Mouse (Mus musculus) hindbrain, embryonic 16.5 days (tissue): ENCODE data around the gene Cenpi. TPM values are rescaled to one million over a fixed set of nuclear protein-coding genes. Genes with fewer than 3 reads are reported as not detected.

Experiments
- ATAC-seq: fragments of 200-750 bp; cut with Nextera tagmentation; 2 replicates; pipeline ENCODE4 v1.8.0; 2017; ENCODE audit warnings: moderate TSS enrichment, moderate library complexity
- H3K27ac ChIP-seq: fragments of 300-500 bp; sonication (generic); 2 replicates; pipeline ENCODE4 v1.5.1; 2014; ENCODE audit warnings: low read depth, mild to moderate bottlenecking, control low read depth, low read length, moderate library complexity
- H3K27me3 ChIP-seq: fragments of 300-500 bp; sonication (generic); replicated peaks from 2 replicates; pipeline ENCODE4 v1.6.1; 2014; ENCODE audit warnings: low read length; ENCODE audit not compliant: control insufficient read depth, insufficient read depth
- H3K36me3 ChIP-seq: fragments of 300-500 bp; sonication (generic); 2 replicates; pipeline ENCODE4 v1.6.1; 2014; ENCODE audit warnings: mild to moderate bottlenecking, low read length, moderate library complexity, mixed read lengths; ENCODE audit not compliant: control insufficient read depth, insufficient read depth
- H3K4me1 ChIP-seq: fragments of 300-500 bp; sonication (generic); 2 replicates; pipeline ENCODE4 v1.6.1; 2014; ENCODE audit warnings: low read depth, low read length; ENCODE audit not compliant: control insufficient read depth, insufficient read depth
- H3K4me2 ChIP-seq: fragments of 300-500 bp; sonication (generic); 2 replicates; pipeline ENCODE4 v1.6.1; 2014; ENCODE audit warnings: mild to moderate bottlenecking, low read length, control low read depth, moderate library complexity
- H3K4me3 ChIP-seq: fragments of 300-500 bp; sonication (generic); 2 replicates; pipeline ENCODE4 v1.5.1; 2014; ENCODE audit warnings: mild to moderate bottlenecking, low read length, control low read depth, moderate library complexity
- H3K9ac ChIP-seq: fragments of 300-500 bp; sonication (generic); 2 replicates; pipeline ENCODE4 v1.6.1; 2014; ENCODE audit warnings: low read depth, mild to moderate bottlenecking, control low read depth, low read length, moderate library complexity
- H3K9me3 ChIP-seq: fragments of 300-500 bp; sonication (generic); 2 replicates; pipeline ENCODE4 v1.6.1; 2014; ENCODE audit warnings: mild to moderate bottlenecking, low read length, moderate library complexity; ENCODE audit not compliant: control insufficient read depth
- WGBS: fragments of 180-500 bp; shearing (Covaris S2); extraction: QIAGEN DNeasy Blood & Tissue Kit; methylation state at CpG from one replicate; pipeline ENCODE4 v1.1.7; 2014; 5-methylcytosine and 5-hydroxymethylcytosine counted together
- polyA plus RNA-seq: library from polyadenylated mRNA; unstranded; fragments of >200 nt; fragmentation: Nextera tagmentation; extraction: Ambion mirVana; gene quantifications from 2 replicates; pipeline ENCODE4 v1.2.1, GENCODE M21; 2015

The Cenpi gene
- polyA plus RNA-seq, 1 experiment from 2014 or later, result 7.7 TPM

DNA sequence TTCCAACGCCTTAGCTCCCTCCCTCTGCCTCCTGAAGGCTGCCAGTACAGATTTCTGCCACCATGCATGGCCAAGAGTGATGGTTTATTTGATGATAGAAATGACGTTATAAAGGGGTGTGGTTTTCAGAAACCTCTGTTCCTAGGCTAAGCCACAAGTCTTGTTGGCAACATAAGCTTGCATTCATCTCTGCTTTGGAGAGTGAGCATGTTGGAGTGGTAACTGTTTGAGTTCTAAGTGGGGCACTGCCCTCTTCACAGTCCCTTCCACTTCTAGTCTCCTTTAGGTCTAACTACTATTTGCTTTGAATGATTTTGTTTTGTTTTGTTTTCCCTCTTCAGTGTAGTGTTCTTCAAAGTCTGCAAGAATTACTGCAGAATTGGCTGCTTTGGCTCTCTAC lies 34.9 kb downstream of the Cenpi start:
- WGBS, result 79% methylated on average over 2 of the region's 2 CpGs
- Histone ChIP-seq H3K27me3 (no peaks in the 10 kb centered on the region), H3K27ac (no peak overlapping the region), H3K36me3 (no peaks in the 10 kb centered on the region), H3K4me1 (no peaks in the 10 kb centered on the region), H3K9ac (no peak overlapping the region), H3K9me3 (no peaks in the 10 kb centered on the region), H3K4me2 (no peak overlapping the region), H3K4me3 (no peak overlapping the region)
- ATAC-seq, result no peak

DNA sequence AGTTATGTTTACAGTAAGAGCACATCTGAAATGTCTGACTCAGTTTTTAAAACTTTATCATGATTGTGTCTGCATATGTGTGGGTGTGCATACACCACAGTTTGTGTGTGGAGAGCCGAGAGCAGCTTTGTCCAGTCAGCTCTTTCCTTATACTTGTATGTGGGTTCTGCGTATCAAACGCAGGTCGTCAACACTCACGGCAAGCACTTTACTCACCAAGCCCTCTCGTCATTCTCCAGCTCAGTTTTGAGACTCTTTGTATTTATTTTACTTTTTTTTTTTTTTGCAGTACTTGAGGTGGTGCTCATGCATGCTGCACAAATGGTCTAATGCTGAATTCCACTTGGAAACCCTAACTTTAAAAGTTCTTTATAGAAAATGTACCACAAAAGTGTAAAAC lies 42.3 kb downstream of the Cenpi start:
- no peak overlapping the region for H3K4me2 ChIP-seq

GRCm38 (mm10) chrX:134353848-134354247 lies 46.0 kb downstream of the Cenpi start:
- Histone ChIP-seq H3K9ac (no peak overlapping the region), H3K27me3 (no peaks in the 10 kb centered on the region), H3K9me3 (no peaks in the 10 kb centered on the region), H3K4me2 (no peak overlapping the region), H3K4me1 (no peaks in the 10 kb centered on the region), H3K4me3 (no peak overlapping the region), H3K36me3 (no peaks in the 10 kb centered on the region), H3K27ac (no peak overlapping the region)
- no peak for ATAC-seq

More for the DNA sequence above, 42.3 kb downstream of the Cenpi start:
- 98% methylated on average over 6 of the region's 6 CpGs for WGBS
- no peaks in the 10 kb centered on the region for H3K36me3 ChIP-seq
- no peak overlapping the region for H3K27ac ChIP-seq
- H3K4me1 ChIP-seq, result no peaks in the 10 kb centered on the region
- no peak for ATAC-seq
- no peak overlapping the region for H3K9ac ChIP-seq
- no peaks in the 10 kb centered on the region for H3K9me3 ChIP-seq
- no peak overlapping the region for H3K4me3 ChIP-seq
- H3K27me3 ChIP-seq, result no peaks in the 10 kb centered on the region

DNA sequence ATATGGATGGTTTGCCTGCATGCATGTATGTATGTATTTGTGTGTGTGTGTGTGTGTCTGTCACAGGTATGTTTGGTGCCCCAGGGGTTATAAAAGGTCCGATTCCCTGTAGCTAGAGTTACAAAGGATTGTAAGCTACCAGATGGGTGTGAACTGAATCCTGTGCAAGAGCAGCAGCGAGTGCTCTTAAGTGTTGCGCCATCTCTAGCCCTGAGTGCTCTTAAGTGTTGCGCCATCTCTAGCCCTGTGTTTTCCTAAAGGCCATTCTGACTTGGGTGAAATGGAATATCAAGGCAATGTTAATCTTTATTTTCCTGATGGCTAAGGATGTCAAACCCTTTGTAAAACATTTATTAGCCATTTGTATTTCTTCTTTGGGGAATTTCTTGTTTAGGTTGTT lies 51.5 kb downstream of the Cenpi start:
- Histone ChIP-seq H3K36me3 (no peaks in the 10 kb centered on the region), H3K4me2 (no peak overlapping the region), H3K4me3 (no peak overlapping the region), H3K9ac (no peak overlapping the region), H3K27ac (no peak overlapping the region), H3K9me3 (no peaks in the 10 kb centered on the region), H3K27me3 (no peaks in the 10 kb centered on the region), H3K4me1 (no peaks in the 10 kb centered on the region)
- ATAC-seq, result no peak
- WGBS, result 83% methylated on average over 4 of the region's 4 CpGs

DNA sequence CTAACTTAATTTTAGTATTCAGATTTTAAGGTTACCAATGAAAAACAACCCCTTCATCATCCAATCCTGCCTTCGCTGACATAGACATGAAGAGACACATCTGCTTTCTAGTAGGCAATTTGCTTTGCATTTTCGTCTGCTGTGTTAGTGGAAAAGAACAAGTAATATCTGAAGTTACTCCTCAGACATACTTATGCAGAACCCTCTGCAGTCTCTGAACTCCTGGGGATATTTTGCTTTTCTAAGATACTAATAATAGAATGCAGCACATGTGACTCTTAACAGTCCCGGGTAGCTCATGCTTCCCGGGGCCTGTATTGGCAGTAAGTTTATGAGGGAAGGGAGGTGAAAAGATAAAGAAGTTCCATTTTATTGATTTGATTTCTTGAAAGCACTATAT lies 54.3 kb downstream of the Cenpi start:
- Histone ChIP-seq H3K27me3 (no peaks in the 10 kb centered on the region), H3K4me3 (no peak overlapping the region), H3K4me1 (no peaks in the 10 kb centered on the region), H3K9me3 (no peaks in the 10 kb centered on the region), H3K4me2 (no peak overlapping the region), H3K27ac (no peak overlapping the region), H3K9ac (no peak overlapping the region), H3K36me3 (no peaks in the 10 kb centered on the region)
- 92% methylated on average over 4 of the region's 4 CpGs for WGBS
- ATAC-seq, result no peak

DNA sequence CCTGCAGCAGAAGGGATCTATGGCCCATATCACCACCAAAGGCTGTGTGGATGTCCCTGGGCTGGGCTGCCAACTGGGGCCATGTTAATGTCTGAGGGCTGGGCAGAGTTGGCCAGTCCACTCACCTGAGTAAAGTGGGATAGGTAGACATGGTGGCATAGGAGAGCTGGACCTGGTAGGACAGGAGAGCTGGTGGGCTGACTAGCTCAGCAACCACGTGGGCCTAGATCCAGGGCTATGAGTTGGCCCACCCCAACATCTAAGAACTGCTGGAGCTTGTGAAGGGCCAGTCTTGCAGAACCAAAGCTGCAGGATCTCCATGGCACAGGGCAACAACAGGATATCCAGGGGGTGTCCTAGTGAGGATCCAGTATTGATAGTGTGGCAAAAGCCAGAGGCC lies 57.5 kb downstream of the Cenpi start:
- no peaks in the 10 kb centered on the region for H3K27me3 ChIP-seq
- no peak overlapping the region for H3K9ac ChIP-seq
- 73% methylated on average over 1 of the region's 1 CpGs for WGBS
- H3K4me1 ChIP-seq, result no peaks in the 10 kb centered on the region
- no peak overlapping the region for H3K27ac ChIP-seq
- no peak for ATAC-seq
- H3K9me3 ChIP-seq, result no peaks in the 10 kb centered on the region
- no peak overlapping the region for H3K4me2 ChIP-seq
- no peaks in the 10 kb centered on the region for H3K36me3 ChIP-seq
- no peak overlapping the region for H3K4me3 ChIP-seq

GRCm38 (mm10) chrX:134366547-134366946 lies 58.7 kb downstream of the Cenpi start:
- Histone ChIP-seq H3K9me3 (no peaks in the 10 kb centered on the region), H3K27me3 (no peaks in the 10 kb centered on the region), H3K9ac (no peak overlapping the region), H3K4me2 (no peak overlapping the region), H3K4me3 (no peak overlapping the region), H3K27ac (no peak overlapping the region), H3K4me1 (no peaks in the 10 kb centered on the region), H3K36me3 (no peaks in the 10 kb centered on the region)
- no peak for ATAC-seq
- 72% methylated on average over 3 of the region's 3 CpGs for WGBS

DNA sequence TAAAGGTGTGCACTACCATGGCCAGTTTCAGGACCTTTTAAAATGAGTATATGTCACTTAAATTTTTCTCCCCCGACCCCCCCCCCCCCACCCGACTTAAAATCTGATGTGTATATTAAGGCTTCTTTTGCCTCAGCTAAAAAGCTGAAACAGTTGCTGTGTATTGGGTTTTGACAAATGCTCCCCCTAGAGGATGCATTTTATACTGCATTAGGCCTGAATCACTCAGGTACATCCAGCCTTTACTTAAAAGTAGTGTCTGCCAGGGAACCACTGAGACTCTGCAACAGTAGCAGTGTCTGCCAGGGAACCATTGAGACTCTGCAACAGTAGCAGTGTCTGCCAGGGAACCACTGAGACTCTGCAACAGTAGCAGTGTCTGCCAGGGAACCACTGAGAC lies 63.4 kb downstream of the Cenpi start:
- 5% methylated on average over 2 of the region's 2 CpGs for WGBS
- no peak overlapping the region for H3K9ac ChIP-seq
- H3K4me3 ChIP-seq, result no peak overlapping the region
- H3K27ac ChIP-seq, result no peak overlapping the region
- no peak for ATAC-seq
- H3K4me1 ChIP-seq, result no peaks in the 10 kb centered on the region
- H3K36me3 ChIP-seq, result no peaks in the 10 kb centered on the region
- no peaks in the 10 kb centered on the region for H3K27me3 ChIP-seq
- no peaks in the 10 kb centered on the region for H3K9me3 ChIP-seq
- no peak overlapping the region for H3K4me2 ChIP-seq

DNA sequence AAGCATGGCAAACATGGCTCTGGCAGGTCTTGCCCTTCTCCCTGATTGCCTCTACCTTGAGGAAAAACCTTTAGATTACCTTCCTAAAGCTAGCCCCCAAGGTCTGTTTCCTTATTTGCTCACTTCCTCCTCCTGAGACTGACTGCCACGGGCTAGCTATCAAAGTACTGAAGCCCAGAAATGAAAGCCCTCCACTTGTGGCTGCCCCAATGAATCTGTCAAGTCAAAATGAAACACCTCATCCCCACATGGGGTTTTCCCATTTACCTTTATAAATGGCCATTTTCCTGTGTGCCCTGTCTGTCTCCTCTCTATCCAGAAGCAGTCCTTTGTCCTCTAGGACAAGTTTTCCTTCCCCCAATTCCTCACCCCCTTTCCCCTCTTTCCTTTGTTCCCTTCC lies 66.3 kb downstream of the Cenpi start:
- Histone ChIP-seq H3K27me3 (no peaks in the 10 kb centered on the region), H3K4me2 (no peak overlapping the region), H3K9ac (no peak overlapping the region), H3K36me3 (no peaks in the 10 kb centered on the region), H3K4me1 (no peaks in the 10 kb centered on the region), H3K27ac (no peak overlapping the region), H3K4me3 (no peak overlapping the region), H3K9me3 (no peaks in the 10 kb centered on the region)
- no peak for ATAC-seq
- 88% methylated on average over 1 of the region's 1 CpGs for WGBS

DNA sequence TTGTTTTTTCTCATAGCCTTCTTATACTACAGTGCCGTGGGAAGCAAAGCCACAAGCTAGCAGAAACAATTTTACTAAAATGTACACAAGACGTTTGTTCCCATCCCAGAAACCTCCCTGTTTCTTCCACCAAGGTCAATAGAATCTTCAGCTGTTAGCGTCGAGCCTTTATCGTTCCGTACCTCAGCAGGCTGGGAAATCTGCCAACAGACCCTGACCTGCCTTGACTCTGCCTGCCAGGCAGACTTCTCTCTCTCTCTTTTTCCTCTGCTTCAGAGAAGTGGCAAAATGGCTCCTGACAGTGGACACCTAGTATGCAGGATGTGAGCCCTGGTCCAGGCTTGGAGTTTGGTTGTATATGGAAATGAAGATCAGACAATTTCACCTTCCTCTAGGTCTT lies 77.0 kb downstream of the Cenpi start:
- no peak for ATAC-seq

More for the DNA sequence above, 77.0 kb downstream of the Cenpi start:
- no peak overlapping the region for H3K4me2 ChIP-seq
- H3K36me3 ChIP-seq, result no peaks in the 10 kb centered on the region
- H3K9me3 ChIP-seq, result no peaks in the 10 kb centered on the region
- H3K4me3 ChIP-seq, result no peak overlapping the region
- no peak overlapping the region for H3K9ac ChIP-seq
- no peaks in the 10 kb centered on the region for H3K27me3 ChIP-seq
- H3K27ac ChIP-seq, result no peak overlapping the region
- H3K4me1 ChIP-seq, result no peaks in the 10 kb centered on the region
- 73% methylated on average over 6 of the region's 6 CpGs for WGBS
